Mouse (Mus musculus) lung, adult 10 weeks (tissue): ENCODE results near the gene Olfr1475. TPM values are rescaled to one million over a fixed set of nuclear protein-coding genes. Genes with fewer than 3 reads are reported as not detected.

ENCODE experiments used
- polyA plus RNA-seq: library from polyadenylated mRNA; stranded (reverse); fragments of 350-450 nt; fragmentation: Illumina TruSeq; extraction: RNeasy Lipid Tissue Mini Kit (QIAGEN cat#74804); gene quantifications from one replicate; pipeline ENCODE4 v1.2.3, GENCODE M21; 2014; ENCODE audit warnings: low read depth, low replicate concordance; ENCODE audit not compliant: insufficient read depth

Gene Olfr1475
- not detected for polyA plus RNA-seq

GRCm38 (mm10) chr19:13480096-13480495 is at the start of gene Olfr1475:
TSS of gene Olfr1475 (minus strand) at chr19:13480196.

GRCm38 (mm10) chr19:13527613-13528012 is 47.6 kb upstream of the Olfr1475 start, which contains the start of gene Olfr1480:
TSS of gene Olfr1480 (plus strand) at chr19:13527913.

GRCm38 (mm10) chr19:13500246-13500645 is 20.2 kb upstream of the Olfr1475 start, which contains the start of gene Olfr1477:
TSS of gene Olfr1477 (plus strand) at chr19:13500546.

GRCm38 (mm10) chr19:13469265-13469664 is 10.7 kb downstream of the Olfr1475 start, which contains the start of gene Olfr1474:
TSS of gene Olfr1474 (plus strand) at chr19:13469565.

GRCm38 (mm10) chr19:13455986-13456385 is 24.0 kb downstream of the Olfr1475 start, which contains the start of gene Olfr1472:
TSS of gene Olfr1472 (minus strand) at chr19:13456086.

GRCm38 (mm10) chr19:13443109-13443508 is 36.9 kb downstream of the Olfr1475 start, which contains the start of gene Olfr1471:
TSS of gene Olfr1471 (plus strand) at chr19:13443409.

Other genes with a start within 250 kb of the Olfr1475 start
- not detected for gene Olfr1463, start 248.9 kb downstream of the Olfr1475 start, polyA plus RNA-seq
- not detected for gene Olfr1465, start 164.7 kb downstream of the Olfr1475 start, polyA plus RNA-seq
- not detected for gene Olfr1466, start 141.3 kb downstream of the Olfr1475 start, polyA plus RNA-seq
- not detected for gene Olfr1467, start 118.0 kb downstream of the Olfr1475 start, polyA plus RNA-seq
- not detected for gene Olfr1469, start 72.3 kb downstream of the Olfr1475 start, polyA plus RNA-seq
- gene Olfr1471, start 36.8 kb downstream of the Olfr1475 start, polyA plus RNA-seq: not detected
- not detected for gene Olfr1472, start 24.1 kb downstream of the Olfr1475 start, polyA plus RNA-seq
- gene Olfr1474, start 10.6 kb downstream of the Olfr1475 start, polyA plus RNA-seq: not detected
- gene Olfr1477, start 20.4 kb upstream of the Olfr1475 start, polyA plus RNA-seq: not detected
- not detected for gene Olfr1480, start 47.7 kb upstream of the Olfr1475 start, polyA plus RNA-seq
- gene Olfr1484, start 103.3 kb upstream of the Olfr1475 start, polyA plus RNA-seq: not detected
- not detected for gene Olfr1487, start 137.2 kb upstream of the Olfr1475 start, polyA plus RNA-seq
- not detected for gene Olfr1489, start 151.4 kb upstream of the Olfr1475 start, polyA plus RNA-seq
- not detected for gene Olfr1490, start 170.9 kb upstream of the Olfr1475 start, polyA plus RNA-seq
- gene Olfr1491, start 217.1 kb upstream of the Olfr1475 start, polyA plus RNA-seq: not detected
- not detected for gene Olfr1493-ps1, start 243.1 kb upstream of the Olfr1475 start, polyA plus RNA-seq